Mouse (Mus musculus): Measurements from ENCODE around the gene Phldb1. TPM values are rescaled to one million over a fixed set of nuclear protein-coding genes. Genes with fewer than 3 reads are reported as not detected.

Phldb1 gene
- polyA plus RNA-seq, 1 experiment from 2014 or later: 53.6 TPM

DNA sequence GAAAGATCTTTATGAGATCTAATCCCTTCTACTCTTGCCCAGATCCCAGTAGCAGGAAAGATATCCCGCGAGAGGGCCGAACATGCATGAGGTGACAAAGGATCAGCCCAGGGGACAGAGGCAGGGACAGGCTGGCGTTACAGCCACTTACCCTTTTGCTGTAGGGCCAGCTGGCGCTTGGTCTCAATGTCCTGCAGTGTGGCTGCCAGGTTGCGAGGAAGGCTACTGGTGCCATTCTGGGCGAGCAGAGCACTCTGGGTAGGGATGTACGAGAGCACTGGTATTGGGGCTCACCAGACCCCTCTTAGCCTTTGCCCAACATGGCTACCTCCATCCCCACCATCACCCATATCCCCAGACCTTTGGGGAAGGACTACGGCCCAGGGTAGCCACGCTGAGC, 35.8 kb downstream of the Phldb1 start:
- Histone ChIP-seq H3K27me3 (replicated peaks; ENCODE audit: control insufficient read depth, insufficient read depth, low read length) (no peaks in the 10 kb centered on the region), H3K36me3 (ENCODE audit: control insufficient read depth, insufficient read depth) (peaks cover 20% of the 10 kb centered on the region), H3K4me3 (replicated peaks; ENCODE audit: low read length) (no peak overlapping the region), H3K4me1 (replicated peaks; ENCODE audit: control insufficient read depth, insufficient read depth, low read length) (no peaks in the 10 kb centered on the region), H3K4me2 (ENCODE audit: low read length) (no peak overlapping the region), H3K9me3 (ENCODE audit: control insufficient read depth, low read length) (no peaks in the 10 kb centered on the region), H3K9ac (replicated peaks; ENCODE audit: low read depth, low read length) (no peak overlapping the region), H3K27ac (ENCODE audit: low read length) (no peak overlapping the region)
- 90% methylated on average over 10 of the region's 10 CpGs for WGBS
- ATAC-seq: no peak

DNA sequence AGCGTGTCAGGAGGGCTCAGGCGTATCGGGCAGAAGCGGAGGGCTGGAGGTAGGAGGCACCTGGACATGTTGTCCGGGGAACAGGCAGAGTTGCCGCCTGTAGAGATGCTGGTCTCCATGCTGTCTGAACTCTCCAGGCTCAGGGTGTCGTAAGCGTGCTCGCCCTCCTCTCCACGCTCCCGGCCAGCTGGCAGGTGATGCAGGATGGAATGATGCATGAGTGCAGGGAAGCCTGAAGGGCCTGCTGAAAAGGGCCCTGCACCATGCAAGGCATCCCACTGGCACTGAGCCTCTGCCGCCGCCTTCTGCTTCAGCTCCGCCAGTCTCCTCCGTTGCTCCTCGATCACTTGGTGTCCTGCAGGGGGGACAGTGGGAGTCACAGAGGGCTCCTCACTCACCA, 37.1 kb downstream of the Phldb1 start:
- Histone ChIP-seq H3K4me2 (ENCODE audit: low read length) (no peak overlapping the region), H3K36me3 (ENCODE audit: control insufficient read depth, insufficient read depth) (peaks cover 31% of the 10 kb centered on the region), H3K27me3 (replicated peaks; ENCODE audit: control insufficient read depth, insufficient read depth, low read length) (no peaks in the 10 kb centered on the region), H3K9ac (replicated peaks; ENCODE audit: low read depth, low read length) (no peak overlapping the region), H3K27ac (ENCODE audit: low read length) (no peak overlapping the region), H3K9me3 (ENCODE audit: control insufficient read depth, low read length) (no peaks in the 10 kb centered on the region), H3K4me1 (replicated peaks; ENCODE audit: control insufficient read depth, insufficient read depth, low read length) (0 out of 2 replicates have a peak, but pooled peaks cover 2% of the 10 kb centered on the region), H3K4me3 (replicated peaks; ENCODE audit: low read length) (no peak overlapping the region)
- WGBS: 85% methylated on average over 16 of the region's 16 CpGs
- no peak for ATAC-seq

- Histone ChIP-seq H3K4me3 (replicated peaks; ENCODE audit: low read length) (no peak overlapping the region), H3K9me3 (ENCODE audit: control insufficient read depth, low read length) (no peaks in the 10 kb centered on the region), H3K27me3 (replicated peaks; ENCODE audit: control insufficient read depth, insufficient read depth, low read length) (no peaks in the 10 kb centered on the region), H3K4me2 (ENCODE audit: low read length) (no peak overlapping the region), H3K27ac (ENCODE audit: low read length) (no peak overlapping the region; the same call in 1 of the 2 replicates), H3K9ac (replicated peaks; ENCODE audit: low read depth, low read length) (no peak overlapping the region), H3K4me1 (replicated peaks; ENCODE audit: control insufficient read depth, insufficient read depth, low read length) (peaks cover 20% of the 10 kb centered on the region), H3K36me3 (ENCODE audit: control insufficient read depth, insufficient read depth) (peaks cover 31% of the 10 kb centered on the region)
- 63% methylated on average over 11 of the region's 11 CpGs for WGBS
- no peak for ATAC-seq
These were observed 41.9 kb downstream of the Phldb1 start for GRCm38 (mm10) chr9:44693071-44693470.

GRCm38 (mm10) chr9:44691671-44692520, 43.1 kb downstream of the Phldb1 start:
- WGBS: 55% methylated on average over 21 of the region's 21 CpGs
- H3K4me3 ChIP-seq (replicated peaks; ENCODE audit: low read length): no peak overlapping the region
- peak; percentile 68 for ATAC-seq
- no peaks in the 10 kb centered on the region for H3K27me3 ChIP-seq (replicated peaks; ENCODE audit: control insufficient read depth, insufficient read depth, low read length)
- H3K4me1 ChIP-seq (replicated peaks; ENCODE audit: control insufficient read depth, insufficient read depth, low read length): peaks cover 25% of the 10 kb centered on the region
- no peak overlapping the region for H3K9ac ChIP-seq (replicated peaks; ENCODE audit: low read depth, low read length)
- peaks cover 28% of the 10 kb centered on the region for H3K36me3 ChIP-seq (ENCODE audit: control insufficient read depth, insufficient read depth)
- no peaks in the 10 kb centered on the region for H3K9me3 ChIP-seq (ENCODE audit: control insufficient read depth, low read length)
- H3K27ac ChIP-seq (ENCODE audit: low read length): peak overlapping the region; percentile 56
- no peak overlapping the region for H3K4me2 ChIP-seq (ENCODE audit: low read length)

DNA sequence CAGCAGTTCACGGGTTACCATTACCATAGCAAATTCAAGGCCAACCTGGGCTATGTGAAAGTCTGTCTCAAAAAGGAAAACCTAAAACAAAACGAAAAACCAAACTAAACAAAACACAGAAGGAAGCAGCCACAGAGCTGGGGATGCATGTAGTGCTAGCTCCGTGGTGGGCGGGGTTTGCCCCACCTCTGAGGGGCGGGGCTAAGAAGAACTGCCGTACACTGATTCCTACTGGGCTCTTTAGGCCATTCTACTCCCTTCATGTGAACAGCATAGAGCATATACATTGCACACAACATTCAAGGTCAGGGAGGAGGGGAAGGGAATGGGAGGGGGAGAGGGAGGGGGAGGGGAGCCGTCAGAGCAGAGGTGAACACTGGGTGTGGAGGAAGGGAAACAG, 44.4 kb downstream of the Phldb1 start:
- no peak overlapping the region for H3K9ac ChIP-seq (replicated peaks; ENCODE audit: low read depth, low read length)
- H3K4me3 ChIP-seq (replicated peaks; ENCODE audit: low read length): no peak overlapping the region
- WGBS: 51% methylated on average over 7 of the region's 7 CpGs
- H3K27ac ChIP-seq (ENCODE audit: low read length): no peak overlapping the region
- no peaks in the 10 kb centered on the region for H3K27me3 ChIP-seq (replicated peaks; ENCODE audit: control insufficient read depth, insufficient read depth, low read length)
- no peak for ATAC-seq
- H3K4me1 ChIP-seq (replicated peaks; ENCODE audit: control insufficient read depth, insufficient read depth, low read length): peaks cover 36% of the 10 kb centered on the region
- H3K36me3 ChIP-seq (ENCODE audit: control insufficient read depth, insufficient read depth): peaks cover 24% of the 10 kb centered on the region
- H3K9me3 ChIP-seq (ENCODE audit: control insufficient read depth, low read length): no peaks in the 10 kb centered on the region
- no peak overlapping the region for H3K4me2 ChIP-seq (ENCODE audit: low read length)

GRCm38 (mm10) chr9:44688013-44688412, 47.0 kb downstream of the Phldb1 start:
- Histone ChIP-seq H3K4me3 (replicated peaks; ENCODE audit: low read length) (no peak overlapping the region), H3K27ac (ENCODE audit: low read length) (no peak overlapping the region), H3K36me3 (ENCODE audit: control insufficient read depth, insufficient read depth) (peaks cover 3% of the 10 kb centered on the region; the same call in 1 of the 2 replicates), H3K4me2 (ENCODE audit: low read length) (no peak overlapping the region), H3K9ac (replicated peaks; ENCODE audit: low read depth, low read length) (no peak overlapping the region), H3K9me3 (ENCODE audit: control insufficient read depth, low read length) (no peaks in the 10 kb centered on the region), H3K27me3 (replicated peaks; ENCODE audit: control insufficient read depth, insufficient read depth, low read length) (no peaks in the 10 kb centered on the region), H3K4me1 (replicated peaks; ENCODE audit: control insufficient read depth, insufficient read depth, low read length) (peaks cover 38% of the 10 kb centered on the region)
- 83% methylated on average over 9 of the region's 9 CpGs for WGBS
- no peak for ATAC-seq

DNA sequence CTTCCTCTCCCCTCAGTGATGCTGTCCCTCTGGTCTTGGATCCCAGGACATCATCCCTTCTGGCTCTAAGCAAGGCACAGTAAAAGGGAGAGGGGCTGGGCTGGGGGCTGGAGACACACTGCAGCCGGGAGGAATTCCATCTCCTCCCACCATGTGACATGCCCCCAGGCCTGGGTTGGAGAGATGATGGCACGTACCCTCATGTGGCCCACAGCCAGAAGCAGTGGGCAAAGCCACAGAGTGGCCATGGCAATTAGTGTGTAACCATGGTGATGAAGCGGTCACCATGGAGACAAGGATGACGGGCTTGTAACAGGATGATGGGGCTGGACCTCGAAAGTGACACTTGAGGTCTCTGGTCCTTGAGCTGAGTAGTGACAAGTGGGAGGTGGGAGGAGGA, 48.4 kb downstream of the Phldb1 start:
- no peaks in the 10 kb centered on the region for H3K27me3 ChIP-seq (replicated peaks; ENCODE audit: control insufficient read depth, insufficient read depth, low read length)
- H3K36me3 ChIP-seq (ENCODE audit: control insufficient read depth, insufficient read depth): 0 out of 2 replicates have a peak, but pooled peaks cover 3% of the 10 kb centered on the region
- peak; percentile 39; the same call in 1 of the 2 replicates for ATAC-seq
- no peak overlapping the region for H3K4me3 ChIP-seq (replicated peaks; ENCODE audit: low read length)
- WGBS: 18% methylated on average over 5 of the region's 5 CpGs
- peaks cover 27% of the 10 kb centered on the region for H3K4me1 ChIP-seq (replicated peaks; ENCODE audit: control insufficient read depth, insufficient read depth, low read length)
- no peak overlapping the region; the same call in 1 of the 2 replicates for H3K9ac ChIP-seq (replicated peaks; ENCODE audit: low read depth, low read length)
- H3K4me2 ChIP-seq (ENCODE audit: low read length): no peak overlapping the region
- H3K9me3 ChIP-seq (ENCODE audit: control insufficient read depth, low read length): no peaks in the 10 kb centered on the region
- H3K27ac ChIP-seq (ENCODE audit: low read length): peak overlapping the region; percentile 35; the same call in 1 of the 2 replicates

DNA sequence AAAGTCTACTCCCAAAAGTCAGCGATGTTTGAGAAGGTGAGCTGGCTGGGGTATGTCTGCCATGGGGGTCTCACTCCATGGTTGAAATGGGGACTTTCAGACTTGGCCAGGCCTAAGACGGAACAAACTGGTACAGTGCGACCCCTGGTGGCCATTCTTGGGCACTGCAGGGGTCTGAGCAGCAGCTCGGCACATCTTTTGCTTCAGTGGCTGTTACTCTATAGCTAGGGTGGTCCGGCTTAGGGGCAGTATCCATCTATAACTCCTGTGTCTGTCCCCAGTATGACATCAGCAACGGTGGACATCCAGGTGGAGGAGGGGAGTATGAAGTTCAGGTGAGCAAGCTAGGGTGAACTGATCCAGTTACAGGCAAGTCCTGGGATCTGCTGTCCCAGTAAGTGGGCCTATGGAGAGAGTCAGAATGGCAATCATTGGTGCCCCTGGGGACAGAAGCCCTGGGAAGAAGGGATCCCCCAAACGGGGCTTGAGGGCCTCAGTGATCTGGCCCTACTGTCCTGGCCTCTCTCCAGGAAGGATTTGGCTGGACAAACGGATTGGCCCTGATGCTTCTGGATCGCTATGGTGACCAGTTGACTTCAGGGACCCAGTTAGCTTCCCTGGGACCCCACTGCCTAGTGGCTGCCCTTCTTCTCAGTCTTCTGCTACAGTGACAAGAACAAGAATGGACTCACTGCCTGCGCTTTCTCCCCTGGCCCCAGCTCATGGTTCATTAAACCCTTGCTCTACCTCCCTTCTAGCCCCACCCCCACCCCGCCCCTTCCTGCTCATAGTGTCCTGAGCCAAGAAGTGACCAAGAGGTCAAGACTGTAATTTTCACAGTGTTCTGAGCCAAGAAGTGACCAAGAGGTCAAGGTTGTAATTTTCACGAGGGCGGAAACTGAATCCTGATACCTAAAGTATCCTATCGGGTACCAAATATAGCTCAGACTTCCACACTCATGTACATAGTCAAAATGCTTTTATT, 49.4 kb downstream of the Phldb1 start:
- H3K9ac ChIP-seq (replicated peaks; ENCODE audit: low read depth, low read length): no peak overlapping the region
- peak; percentile 62 for ATAC-seq

GRCm38 (mm10) chr9:44683046-44683445, 52.0 kb downstream of the Phldb1 start:
- Histone ChIP-seq H3K27me3 (replicated peaks; ENCODE audit: control insufficient read depth, insufficient read depth, low read length) (no peaks in the 10 kb centered on the region), H3K4me1 (replicated peaks; ENCODE audit: control insufficient read depth, insufficient read depth, low read length) (peaks cover 18% of the 10 kb centered on the region), H3K4me2 (ENCODE audit: low read length) (no peak overlapping the region), H3K4me3 (replicated peaks; ENCODE audit: low read length) (no peak overlapping the region), H3K27ac (ENCODE audit: low read length) (no peak overlapping the region), H3K9me3 (ENCODE audit: control insufficient read depth, low read length) (no peaks in the 10 kb centered on the region), H3K9ac (replicated peaks; ENCODE audit: low read depth, low read length) (no peak overlapping the region), H3K36me3 (ENCODE audit: control insufficient read depth, insufficient read depth) (0 out of 2 replicates have a peak, but pooled peaks cover 3% of the 10 kb centered on the region)
- ATAC-seq: no peak
- 86% methylated on average over 8 of the region's 8 CpGs for WGBS

More for the DNA sequence above, 49.4 kb downstream of the Phldb1 start:
- no peak overlapping the region for H3K4me2 ChIP-seq (ENCODE audit: low read length)
- no peaks in the 10 kb centered on the region for H3K9me3 ChIP-seq (ENCODE audit: control insufficient read depth, low read length)
- WGBS: 39% methylated on average over 14 of the region's 14 CpGs
- H3K27me3 ChIP-seq (replicated peaks; ENCODE audit: control insufficient read depth, insufficient read depth, low read length): no peaks in the 10 kb centered on the region
- H3K4me1 ChIP-seq (replicated peaks; ENCODE audit: control insufficient read depth, insufficient read depth, low read length): peaks cover 18% of the 10 kb centered on the region
- 0 out of 2 replicates have a peak, but pooled peaks cover 3% of the 10 kb centered on the region for H3K36me3 ChIP-seq (ENCODE audit: control insufficient read depth, insufficient read depth)
- no peak overlapping the region for H3K27ac ChIP-seq (ENCODE audit: low read length)
- H3K4me3 ChIP-seq (replicated peaks; ENCODE audit: low read length): no peak overlapping the region
